Mouse (Mus musculus) small intestine, adult 2 months (tissue): ENCODE data around the gene Prr36. TPM values are rescaled to one million over a fixed set of nuclear protein-coding genes. Genes with fewer than 3 reads are reported as not detected.
A peak's percentile ranks its signal among the peaks of the same experiment; 100 is the strongest.
"Not testable (repeated sequence)": the region's sequence is repeated elsewhere in the genome, so short reads cannot be mapped to it uniquely, and the experiment has no call there.

Experiments used
- H3K27ac ChIP-seq: fragments of 200-500 bp; 2 replicates; pipeline ENCODE4 v1.5.1; 2012; ENCODE audit warnings: low read depth, low read length, control low read depth, inconsistent platforms; ENCODE audit not compliant: insufficient read depth
- H3K27me3 ChIP-seq: fragments of 200-500 bp; 2 replicates; pipeline ENCODE4 v1.6.1; 2012; ENCODE audit warnings: mild to moderate bottlenecking, moderate library complexity, low read length, inconsistent platforms; ENCODE audit not compliant: control insufficient read depth, insufficient read depth
- H3K36me3 ChIP-seq: fragments of 200-500 bp; 2 replicates; pipeline ENCODE4 v1.6.1; 2012; ENCODE audit warnings: mild to moderate bottlenecking, low read length, control low read depth, inconsistent platforms; ENCODE audit not compliant: control insufficient read depth, insufficient read depth
- H3K4me1 ChIP-seq: fragments of 200-500 bp; 2 replicates; pipeline ENCODE4 v1.6.1; 2012; ENCODE audit warnings: low read length, inconsistent platforms, mixed read lengths; ENCODE audit not compliant: control insufficient read depth, insufficient read depth, insufficient read length
- H3K4me3 ChIP-seq: fragments of 200-500 bp; 2 replicates; pipeline ENCODE4 v1.5.1; 2012; ENCODE audit warnings: low read depth, mild to moderate bottlenecking, control low read depth, inconsistent platforms, low read length, moderate library complexity
- CTCF ChIP-seq: fragments of 200-500 bp; IDR thresholded peaks from 2 replicates; pipeline ENCODE4 v1.5.1; 2012; ENCODE audit warnings: low read depth, mild to moderate bottlenecking, control low read depth, inconsistent platforms, low read length, moderate library complexity, mixed read lengths; ENCODE audit not compliant: insufficient replicate concordance, insufficient read length; ENCODE audit errors: extremely low read depth
- POLR2A ChIP-seq: fragments of 200-500 bp; IDR thresholded peaks from 2 replicates; pipeline ENCODE4 v1.6.1; 2012; ENCODE audit warnings: low read depth, mild to moderate bottlenecking, control low read depth, inconsistent platforms, low read length, moderate library complexity
- WGBS: fragments of 180-500 bp; shearing (Covaris S2); methylation state at CpG from one replicate; pipeline ENCODE4 v1.1.7; 2018; 5-methylcytosine and 5-hydroxymethylcytosine counted together
- polyA plus RNA-seq: library from polyadenylated mRNA; depleted of rRNA; stranded (reverse); fragments of >200 nt; gene quantifications from 2 replicates; pipeline ENCODE4 v1.2.3, GENCODE M21; 2012

The Prr36 gene
- polyA plus RNA-seq, 1 experiment, result 0.08 TPM

GRCm38 (mm10) chr8:4257350-4257749 lies 40.1 kb upstream of the Prr36 start:
- no peak overlapping the region for H3K27ac ChIP-seq
- 86% methylated on average over 4 of the region's 4 CpGs for WGBS
- H3K36me3 ChIP-seq, result peaks cover 20% of the 10 kb centered on the region
- no peak overlapping the region for H3K4me3 ChIP-seq
- peaks cover 23% of the 10 kb centered on the region for H3K4me1 ChIP-seq
- no peaks in the 10 kb centered on the region for H3K27me3 ChIP-seq
- TF ChIP-seq POLR2A, result no peak
- TF ChIP-seq CTCF, result no peak

DNA sequence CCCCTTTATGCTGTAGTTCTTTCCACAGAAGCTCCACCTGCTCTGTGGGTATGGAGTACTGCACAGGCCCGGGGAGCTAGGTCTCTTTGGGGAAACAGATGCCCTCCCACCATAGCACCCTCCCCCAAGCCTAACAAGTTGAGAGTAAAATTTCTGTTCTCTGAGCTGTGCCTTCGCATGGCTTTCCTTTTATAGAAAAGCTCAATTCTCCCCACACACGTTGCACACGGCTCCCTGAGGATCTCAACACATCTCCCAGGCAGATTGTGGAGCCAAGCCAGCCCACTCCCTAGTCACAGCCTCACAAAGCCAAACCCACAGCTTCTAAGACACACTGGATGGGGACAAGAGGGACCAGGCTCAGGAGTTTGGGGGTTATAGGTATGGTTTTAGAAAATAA lies 39.7 kb upstream of the Prr36 start:
- Histone ChIP-seq H3K4me3 (no peak overlapping the region), H3K36me3 (peaks cover 20% of the 10 kb centered on the region), H3K27me3 (no peaks in the 10 kb centered on the region), H3K4me1 (peaks cover 24% of the 10 kb centered on the region), H3K27ac (peak overlapping the region; percentile 42)
- no peak for TF ChIP-seq CTCF
- no peak for TF ChIP-seq POLR2A
- WGBS, result 59% methylated on average over 4 of the region's 4 CpGs

GRCm38 (mm10) chr8:4255471-4255870 lies 38.2 kb upstream of the Prr36 start:
- WGBS, result 89% methylated on average over 7 of the region's 7 CpGs
- Histone ChIP-seq H3K4me1 (peaks cover 24% of the 10 kb centered on the region), H3K36me3 (peaks cover 11% of the 10 kb centered on the region)
- H3K27me3 ChIP-seq, H3K4me3 ChIP-seq, H3K27ac ChIP-seq: not testable (repeated sequence)

- no peak overlapping the region for H3K27ac ChIP-seq
- H3K27me3 ChIP-seq, result no peaks in the 10 kb centered on the region
- 37% methylated on average over 6 of the region's 6 CpGs for WGBS
- no peak overlapping the region for H3K4me3 ChIP-seq
- peaks cover 5% of the 10 kb centered on the region; the same call in 1 of the 2 replicates for H3K36me3 ChIP-seq
- peaks cover 19% of the 10 kb centered on the region for H3K4me1 ChIP-seq
- TF ChIP-seq POLR2A, result no peak
Measured at GRCm38 (mm10) chr8:4254001-4254400, 36.7 kb upstream of the Prr36 start.

- WGBS, result under 1% methylated on average over 69 of the region's 69 CpGs
- peak within 1 kb of the TSS; percentile 63 for H3K27ac ChIP-seq
- TF ChIP-seq POLR2A (peak; percentile 50; the same call in 1 of the 2 replicates), CTCF (no peak)
- H3K4me1 ChIP-seq, result peaks cover 11% of the 10 kb centered on the region
- no peaks in the 10 kb centered on the region for H3K27me3 ChIP-seq
- peak within 1 kb of the TSS; percentile 93 for H3K4me3 ChIP-seq
- H3K36me3 ChIP-seq, result peaks cover 5% of the 10 kb centered on the region; the same call in 1 of the 2 replicates
Measured at GRCm38 (mm10) chr8:4252934-4253841, 35.9 kb upstream of the Prr36 start, which contains the start of gene Snapc2. TSS of gene Snapc2 (plus strand) at chr8:4253080.

GRCm38 (mm10) chr8:4252116-4252760 lies 35.0 kb upstream of the Prr36 start:
- 23% methylated on average over 8 of the region's 8 CpGs for WGBS
- TF ChIP-seq CTCF, result no peak
- TF ChIP-seq POLR2A, result no peak
- H3K27ac ChIP-seq, result peak overlapping the region; percentile 47

DNA sequence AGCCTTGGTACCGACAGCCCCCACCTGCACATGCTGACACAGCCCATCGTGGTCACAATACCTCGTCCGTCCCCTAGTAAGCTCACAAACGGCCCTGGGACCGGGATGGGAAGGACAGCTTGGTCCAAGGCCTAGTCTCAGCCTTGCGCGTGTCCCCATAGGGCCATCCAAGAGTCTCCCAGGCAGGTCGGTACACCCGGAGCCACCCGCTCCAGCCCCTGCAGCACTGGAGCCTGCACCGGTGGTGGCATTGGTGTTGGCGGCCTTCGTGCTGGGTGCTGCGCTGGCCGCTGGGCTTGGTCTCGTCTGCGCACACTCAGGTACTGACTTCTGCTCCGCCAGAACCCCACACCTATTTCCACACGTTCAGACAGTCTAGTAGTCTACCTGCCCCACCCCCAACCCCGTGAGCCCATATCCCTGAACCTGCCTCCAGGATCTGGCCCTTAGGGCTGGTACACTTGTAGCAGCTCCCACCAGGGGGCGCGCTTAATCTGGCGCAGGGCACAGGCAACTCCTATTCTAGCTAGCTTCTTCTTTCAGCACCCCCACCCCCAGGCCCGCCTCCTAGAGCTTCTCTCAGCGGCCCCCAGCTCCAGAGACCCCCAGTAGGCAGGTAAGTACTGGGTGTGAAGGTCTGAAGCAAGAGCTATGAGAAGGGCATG lies 33.2 kb upstream of the Prr36 start:
- 47% methylated on average over 26 of the region's 26 CpGs for WGBS

More at GRCm38 (mm10) chr8:4252116-4252760, 35.0 kb upstream of the Prr36 start:
- peaks cover 10% of the 10 kb centered on the region for H3K4me1 ChIP-seq
- H3K27me3 ChIP-seq, result no peaks in the 10 kb centered on the region
- H3K36me3 ChIP-seq, result peaks cover 6% of the 10 kb centered on the region; the same call in 1 of the 2 replicates
- peak overlapping the region; percentile 93 for H3K4me3 ChIP-seq

More for the DNA sequence above, 33.2 kb upstream of the Prr36 start:
- Histone ChIP-seq H3K27ac (no peak overlapping the region), H3K4me1 (peaks cover 10% of the 10 kb centered on the region), H3K4me3 (no peak overlapping the region), H3K36me3 (peaks cover 21% of the 10 kb centered on the region), H3K27me3 (no peaks in the 10 kb centered on the region)
- TF ChIP-seq POLR2A, result no peak
- peak; percentile 86; the same call in 1 of the 2 replicates for TF ChIP-seq CTCF
